Mouse (Mus musculus): ENCODE results near the gene Olfr633. TPM values are rescaled to one million over a fixed set of nuclear protein-coding genes. Genes with fewer than 3 reads are reported as not detected.

Gene Olfr633
- total RNA-seq (2023): not detected

DNA sequence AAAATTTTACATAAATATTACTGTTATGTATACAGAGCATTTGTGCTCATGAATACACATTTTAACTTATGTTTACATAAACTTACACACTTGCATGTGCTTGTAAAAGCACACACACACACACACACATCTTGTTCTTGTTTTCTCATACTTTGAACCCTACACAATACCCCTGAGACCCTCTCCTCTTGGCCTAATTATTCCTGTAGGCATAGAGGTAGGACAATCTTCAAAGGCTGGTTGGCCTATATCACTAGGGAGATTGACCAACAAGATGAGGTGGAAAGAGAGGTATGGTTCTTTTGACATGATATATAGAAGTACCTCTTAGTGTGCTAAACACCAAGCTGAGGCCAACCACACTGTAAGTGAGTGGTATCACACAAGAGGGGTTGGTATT lies at the start of gene Olfr633:
TSS of gene Olfr633 (plus strand) at position 301 of the 400 bp plus-strand sequence.

DNA sequence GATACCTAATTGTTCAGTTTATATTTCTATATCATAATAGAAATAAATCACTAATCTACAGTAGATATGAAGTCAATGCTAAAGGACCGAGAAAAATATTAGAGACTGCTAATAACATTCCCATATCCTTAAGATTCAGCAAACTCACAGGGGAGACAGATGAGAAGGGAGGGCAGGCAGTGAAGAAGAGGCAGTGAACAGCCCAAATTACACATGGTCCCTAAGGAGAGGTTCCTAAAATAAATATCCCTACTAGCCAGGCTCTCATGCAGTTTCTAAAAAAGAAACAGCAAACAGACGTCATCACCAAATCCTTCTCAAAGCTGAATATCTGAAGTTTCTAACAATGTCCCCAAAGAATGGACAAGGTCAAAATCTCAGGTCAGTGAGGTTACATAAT lies 41.0 kb upstream of the Olfr633 start, which contains the start of gene Olfr65:
TSS of gene Olfr65 (plus strand) at position 301 of the 400 bp plus-strand sequence.

DNA sequence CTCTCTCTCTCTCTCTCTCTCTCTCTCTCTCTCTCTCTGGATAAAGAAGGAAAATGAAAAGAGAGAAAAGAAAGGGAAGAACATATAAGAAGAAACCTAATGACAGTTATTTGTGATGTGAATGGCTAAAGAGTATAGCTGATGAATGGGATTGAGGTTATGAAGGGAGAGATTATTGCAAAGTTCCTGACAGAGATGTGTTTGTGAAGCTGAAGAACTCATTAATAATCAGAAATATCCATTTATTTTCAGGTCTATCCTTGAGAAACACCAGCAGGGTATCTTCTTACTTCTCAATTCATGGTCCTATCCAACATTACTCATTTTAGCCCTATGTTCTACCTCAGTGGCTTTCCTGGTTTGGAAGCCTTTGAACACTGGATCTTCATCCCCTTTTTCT lies 15.7 kb upstream of the Olfr633 start, which contains the start of gene Olfr631:
TSS of gene Olfr631 (plus strand) at position 301 of the 400 bp plus-strand sequence.

DNA sequence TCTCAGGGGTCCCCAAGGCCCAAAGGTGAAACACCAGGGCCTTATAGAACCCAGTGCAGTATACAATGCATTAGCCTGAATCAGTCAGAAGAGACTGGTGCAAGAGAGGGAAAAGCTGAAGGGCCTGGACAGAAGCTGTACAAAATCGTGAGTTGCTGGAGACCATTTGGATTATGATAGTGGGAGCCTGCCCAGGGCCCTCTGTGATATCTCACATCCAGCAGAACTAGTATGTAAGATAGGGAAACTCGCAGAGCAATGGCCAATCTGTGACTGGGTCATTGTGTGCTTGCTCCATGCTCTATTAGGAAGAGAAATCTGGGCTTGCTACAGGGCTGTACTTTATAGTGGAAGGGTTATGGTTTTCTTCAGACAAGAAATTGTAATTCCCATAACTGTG lies 10.0 kb upstream of the Olfr633 start, which contains the start of gene Olfr632:
TSS of gene Olfr632 (plus strand) at position 84 of the 400 bp plus-strand sequence.

DNA sequence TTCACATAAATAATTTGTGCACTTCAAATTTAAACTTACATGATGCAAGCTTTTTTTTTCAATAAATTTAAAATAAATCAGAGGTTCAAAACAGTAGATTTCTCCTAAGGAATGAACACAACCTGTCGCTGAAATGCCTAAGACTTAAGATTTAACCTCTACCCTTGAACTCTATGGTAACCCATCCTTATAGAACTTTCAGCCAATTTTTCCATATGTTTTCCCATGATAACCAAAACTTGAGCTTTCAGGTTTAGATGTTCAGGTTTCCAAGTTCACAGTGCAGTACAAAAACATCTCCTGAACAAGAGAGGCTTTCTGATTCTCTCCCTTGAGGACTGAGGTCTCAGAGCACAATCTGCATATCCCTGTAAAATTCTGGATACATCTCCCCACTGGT lies 26.6 kb downstream of the Olfr633 start, which contains the start of gene Olfr635:
TSS of gene Olfr635 (plus strand) at position 301 of the 400 bp plus-strand sequence.

DNA sequence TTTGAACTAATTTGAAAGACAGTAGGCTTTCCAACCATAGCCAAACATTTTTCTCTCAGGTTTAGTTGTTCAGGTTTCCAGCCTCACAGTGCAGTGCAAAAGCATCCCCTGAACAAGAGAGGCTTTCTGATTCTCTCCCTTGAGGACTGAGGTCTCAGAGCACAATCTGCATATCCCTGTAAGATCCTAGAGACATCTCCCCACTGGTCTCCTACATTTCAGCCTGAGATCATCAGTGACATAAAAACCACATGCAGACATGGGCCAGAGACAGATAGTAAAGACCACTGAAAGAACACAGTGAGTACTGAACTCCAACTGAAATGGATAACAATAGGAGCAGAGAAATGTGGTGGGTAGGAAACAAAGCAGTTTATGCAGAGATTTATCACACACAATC lies 54.2 kb downstream of the Olfr633 start, which contains the start of gene Olfr638:
TSS of gene Olfr638 (plus strand) at position 301 of the 400 bp plus-strand sequence.

Other genes with a start within 250 kb of the Olfr633 start
- not detected for gene Olfr243, start 229.8 kb upstream of the Olfr633 start, total RNA-seq (2023)
- gene Olfr628, start 214.1 kb upstream of the Olfr633 start, total RNA-seq (2023): not detected
- gene Olfr629, start 199.5 kb upstream of the Olfr633 start, total RNA-seq (2023): not detected
- not detected for gene Olfr630, start 187.1 kb upstream of the Olfr633 start, total RNA-seq (2023)
- not detected for gene Olfr69, start 172.8 kb upstream of the Olfr633 start, total RNA-seq (2023)
- not detected for gene Olfr68, start 164.7 kb upstream of the Olfr633 start, total RNA-seq (2023)
- not detected for gene Olfr67, start 152.6 kb upstream of the Olfr633 start, total RNA-seq (2023)
- gene Hbb-bt, start 130.4 kb upstream of the Olfr633 start, total RNA-seq (2023): 10 to 100 TPM in 1 of 2 experiments, 1 to 10 TPM in 1; 1.7 to 18.8 TPM
- 100 to 1,000 TPM in 1 of 2 experiments, 10 to 100 TPM in 1; 19.6 to 139 TPM for gene Hbb-bs, start 116.3 kb upstream of the Olfr633 start, total RNA-seq (2023)
- not detected for gene Hbb-bh2, start 103.9 kb upstream of the Olfr633 start, total RNA-seq (2023)
- gene Hbb-bh1, start 101.3 kb upstream of the Olfr633 start, total RNA-seq (2023): not detected
- not detected for gene Hbb-y, start 91.2 kb upstream of the Olfr633 start, total RNA-seq (2023)
- gene Olfr66, start 58.2 kb upstream of the Olfr633 start, total RNA-seq (2023): not detected
- gene Olfr64, start 50.0 kb upstream of the Olfr633 start, total RNA-seq (2023): not detected
- gene Olfr65, start 41.0 kb upstream of the Olfr633 start, total RNA-seq (2023): not detected
- not detected for gene Olfr631, start 15.6 kb upstream of the Olfr633 start, total RNA-seq (2023)
- gene Olfr632, start 10.1 kb upstream of the Olfr633 start, total RNA-seq (2023): not detected
- not detected for gene Olfr635, start 26.7 kb downstream of the Olfr633 start, total RNA-seq (2023)
- not detected for gene Olfr638, start 54.3 kb downstream of the Olfr633 start, total RNA-seq (2023)
- under 1 TPM; 0.09 to 0.10 TPM for gene Olfr639, start 72.9 kb downstream of the Olfr633 start, total RNA-seq (2023)
- gene Olfr640, start 81.1 kb downstream of the Olfr633 start, total RNA-seq (2023): not detected
- not detected for gene Olfr641, start 91.0 kb downstream of the Olfr633 start, total RNA-seq (2023)
- not detected for gene Olfr642, start 108.2 kb downstream of the Olfr633 start, total RNA-seq (2023)
- gene 4930516K23Rik, start 117.0 kb downstream of the Olfr633 start, total RNA-seq (2023): not detected
- not detected for gene Olfr644, start 127.4 kb downstream of the Olfr633 start, total RNA-seq (2023)
- not detected for gene Olfr645, start 141.0 kb downstream of the Olfr633 start, total RNA-seq (2023)
- gene Olfr646, start 160.4 kb downstream of the Olfr633 start, total RNA-seq (2023): under 1 TPM in 1 of 2 experiments, not detected in 1; 0.15 TPM
- gene Ubqln5, start 185.4 kb downstream of the Olfr633 start, total RNA-seq (2023): not detected
- gene Olfr643, start 193.0 kb downstream of the Olfr633 start, total RNA-seq (2023): not detected
- not detected for gene Ubqln3, start 198.8 kb downstream of the Olfr633 start, total RNA-seq (2023)
- gene Ubqlnl, start 206.1 kb downstream of the Olfr633 start, total RNA-seq (2023): not detected
- not detected for gene Olfm5, start 220.4 kb downstream of the Olfr633 start, total RNA-seq (2023)
- gene Olfr648, start 239.0 kb downstream of the Olfr633 start, total RNA-seq (2023): not detected